Mouse (Mus musculus) stomach, postnatal 0 days (tissue): ENCODE data around the gene Mark3.

Source experiments
- CTCF ChIP-seq: IDR thresholded peaks from 2 replicates; pipeline ENCODE4 v1.5.1; 2016; ENCODE audit warnings: antibody characterized with exemption, low read depth, mild to moderate bottlenecking, moderate library complexity
- EP300 ChIP-seq: optimal IDR thresholded peaks from 2 replicates; pipeline ENCODE3; 2016; ENCODE audit warnings: antibody characterized with exemption

GRCm38 (mm10) chr12:111584401-111584800 is 10.1 kb downstream of the Mark3 start:
- TF ChIP-seq CTCF (no peak), EP300 (no peak)
